Mouse (Mus musculus) frontal cortex, adult 2 months (tissue): ENCODE measurements at regions not wholly inside any gene's neighbourhood (a gene's known extent, or its start where the extent isn't known, plus 50 kb on each side); places are given as distances from the start of the nearest gene placed in this dataset.

Experiments used
- DNase-seq, 2 experiments: peaks; one replicate each; pipeline ENCODE4 v3.0.0; 2022; ENCODE audit warnings: low spot score in 1 of 2; ENCODE audit errors: extremely low spot score in 1 of 2

- no peak for DNase-seq
These were observed 51.2 kb upstream of the Tanc2 start for GRCm38 (mm10) chr11:105538421-105539210.

GRCm38 (mm10) chr11:105532616-105533015 lies 57.2 kb upstream of the Tanc2 start:
- DNase-seq = no peak

GRCm38 (mm10) chr11:105530711-105531157 lies 59.1 kb upstream of the Tanc2 start:
- DNase-seq = no peak

GRCm38 (mm10) chr11:105526066-105526465 lies 63.7 kb upstream of the Tanc2 start:
- DNase-seq = no peak

- DNase-seq = peak; percentile 48 to 51
These were observed 64.2 kb upstream of the Tanc2 start for GRCm38 (mm10) chr11:105525608-105526007.

- no peak for DNase-seq
These were observed 65.4 kb upstream of the Tanc2 start for GRCm38 (mm10) chr11:105524400-105524799.

- no peak for DNase-seq
These were observed 66.0 kb upstream of the Tanc2 start for GRCm38 (mm10) chr11:105523765-105524164.

- no peak for DNase-seq
These were observed 63.9 kb upstream of the March10 start for GRCm38 (mm10) chr11:105520398-105520797.

- no peak for DNase-seq
These were observed 56.7 kb upstream of the March10 start for GRCm38 (mm10) chr11:105513275-105513674.

- DNase-seq = no peak
These were observed 54.1 kb upstream of the March10 start for GRCm38 (mm10) chr11:105510626-105511025.

GRCm38 (mm10) chr11:105510056-105510455 lies 53.5 kb upstream of the March10 start:
- DNase-seq = no peak

- no peak for DNase-seq
These were observed 52.1 kb upstream of the March10 start for GRCm38 (mm10) chr11:105508660-105509038.

- peak; percentile 57 to 69 for DNase-seq
These were observed 51.6 kb upstream of the March10 start for GRCm38 (mm10) chr11:105507972-105508659.

- DNase-seq = peak in 1 of 2 experiments; percentile 27
These were observed 50.9 kb upstream of the March10 start for GRCm38 (mm10) chr11:105507332-105507971.
